Mouse (Mus musculus) spleen, adult 2 months (tissue): ENCODE results near the gene Pigw.

Source experiments
- CTCF ChIP-seq: fragments of 200-500 bp; IDR thresholded peaks from 2 replicates; pipeline ENCODE4 v1.5.1; 2011; ENCODE audit warnings: mild to moderate bottlenecking, inconsistent platforms; ENCODE audit not compliant: insufficient read depth, insufficient read length, insufficient replicate concordance; ENCODE audit errors: extremely low read depth
- POLR2A ChIP-seq: fragments of 200-500 bp; IDR thresholded peaks from 2 replicates; pipeline ENCODE4 v1.6.1; 2011; ENCODE audit warnings: low read depth, low read length, inconsistent platforms

DNA sequence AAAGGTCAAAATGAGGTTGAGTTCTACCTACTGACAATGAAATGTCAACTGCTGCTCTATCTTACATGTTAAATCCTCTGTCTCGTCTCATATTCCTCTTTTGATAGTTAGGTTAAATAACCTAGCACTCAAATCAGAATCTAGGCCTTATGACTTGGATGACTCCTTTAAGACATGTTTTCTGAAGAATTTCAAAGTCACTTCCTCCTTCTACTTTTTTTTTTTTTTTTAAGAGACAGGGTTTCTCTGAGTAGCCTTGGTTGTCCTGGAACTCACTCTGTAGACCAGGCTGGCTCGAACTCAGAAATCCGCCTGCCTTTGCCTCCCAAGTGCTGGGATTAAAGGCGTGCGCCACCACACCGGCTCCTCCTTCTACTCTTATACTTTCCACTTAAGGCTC lies 24.8 kb downstream of the Pigw start:
- TF ChIP-seq POLR2A (no peak), CTCF (no peak)
